Mouse (Mus musculus): ENCODE measurements around the gene Rpl35a. TPM values are rescaled to one million over a fixed set of nuclear protein-coding genes. Genes with fewer than 3 reads are reported as not detected.

Rpl35a gene
- polyA plus RNA-seq (2015; fragmentation: Nextera tagmentation; extraction: Ambion mirVana): 983 and 1,042 TPM in 2 replicates

GRCm38 (mm10) chr16:33056095-33056785 is at the start of gene Rpl35a, which contains the start of gene Iqcg:
TSS of gene Rpl35a (plus strand) at chr16:33056453.
TSS of gene Iqcg (minus strand) at chr16:33056218.
- ATAC-seq (ENCODE audit: insufficient read depth, low FRiP score, low read depth): peak; percentile 90
- peak within 1 kb of the TSS; percentile 58 for H3K4me2 ChIP-seq

GRCm38 (mm10) chr16:33006888-33007287 is 49.4 kb upstream of the Rpl35a start:
- Histone ChIP-seq H3K4me3 (replicated peaks) (no peak overlapping the region), H3K4me2 (no peak overlapping the region), H3K27me3 (replicated peaks) (no peaks in the 10 kb centered on the region), H3K36me3 (peaks cover 28% of the 10 kb centered on the region; the same call in 1 of the 2 replicates), H3K9me3 (no peaks in the 10 kb centered on the region), H3K9ac (no peak overlapping the region), H3K4me1 (no peaks in the 10 kb centered on the region), H3K27ac (no peak overlapping the region)
- no peak for ATAC-seq (ENCODE audit: insufficient read depth, low FRiP score, low read depth)
- WGBS: 89% methylated on average over 7 of the region's 7 CpGs

More at GRCm38 (mm10) chr16:33056095-33056785, at the start of gene Rpl35a, which contains the start of gene Iqcg:
- WGBS: under 1% methylated on average over 47 of the region's 47 CpGs
- Histone ChIP-seq H3K36me3 (peaks cover 22% of the 10 kb centered on the region), H3K4me3 (replicated peaks) (peak within 1 kb of the TSS; percentile 95), H3K27ac (peak within 1 kb of the TSS; percentile 89), H3K9ac (peak within 1 kb of the TSS; percentile 99), H3K9me3 (no peaks in the 10 kb centered on the region), H3K4me1 (peaks cover 17% of the 10 kb centered on the region), H3K27me3 (replicated peaks) (no peaks in the 10 kb centered on the region)

DNA sequence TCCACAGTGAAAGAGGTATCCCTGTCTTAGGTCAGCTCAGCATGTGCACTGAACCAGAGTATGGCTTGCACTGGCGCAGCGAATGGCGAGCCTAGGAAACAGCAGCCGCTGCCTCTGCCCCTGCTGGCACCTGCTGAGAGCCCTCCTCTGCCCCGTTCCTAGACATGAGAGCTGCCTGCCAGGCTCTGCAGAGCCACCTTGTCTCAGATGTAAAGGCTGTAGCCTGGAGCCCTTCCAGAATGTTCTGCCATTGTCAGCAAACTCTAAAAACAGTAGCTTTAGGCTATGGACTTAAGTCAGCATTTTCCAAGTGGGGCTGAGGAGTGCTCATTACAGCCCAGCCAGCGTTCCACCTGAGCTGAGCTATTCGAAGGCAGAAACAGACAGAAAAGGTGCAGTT is 48.8 kb upstream of the Rpl35a start:
- H3K9me3 ChIP-seq: no peaks in the 10 kb centered on the region
- 92% methylated on average over 7 of the region's 7 CpGs for WGBS
- no peaks in the 10 kb centered on the region for H3K4me1 ChIP-seq
- no peaks in the 10 kb centered on the region for H3K27me3 ChIP-seq (replicated peaks)
- H3K4me2 ChIP-seq: no peak overlapping the region
- H3K36me3 ChIP-seq: peaks cover 24% of the 10 kb centered on the region; the same call in 1 of the 2 replicates
- no peak overlapping the region for H3K27ac ChIP-seq
- H3K9ac ChIP-seq: no peak overlapping the region
- H3K4me3 ChIP-seq (replicated peaks): no peak overlapping the region
- ATAC-seq (ENCODE audit: insufficient read depth, low FRiP score, low read depth): no peak

DNA sequence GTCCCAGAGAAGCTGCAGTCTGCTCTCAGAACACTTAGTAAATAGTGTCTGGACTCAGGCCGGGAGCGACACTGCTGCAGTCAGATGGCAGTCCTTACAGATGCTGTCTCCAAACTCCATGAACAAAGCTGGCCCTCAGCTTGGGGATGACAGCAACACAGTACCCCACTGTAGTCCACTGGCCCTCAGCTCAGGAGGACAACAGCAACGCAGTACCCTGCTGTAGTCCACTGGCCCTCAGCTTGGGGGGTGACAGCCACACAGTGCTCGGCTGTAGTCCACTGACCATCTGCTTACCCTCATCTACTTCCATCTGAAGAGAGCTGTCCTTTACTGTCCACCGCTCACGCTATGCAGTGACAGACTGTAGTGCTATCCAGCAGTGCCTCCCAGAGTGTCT is 46.1 kb upstream of the Rpl35a start:
- WGBS: 91% methylated on average over 6 of the region's 6 CpGs
- Histone ChIP-seq H3K9ac (no peak overlapping the region), H3K4me2 (no peak overlapping the region), H3K9me3 (no peaks in the 10 kb centered on the region), H3K36me3 (peaks cover 40% of the 10 kb centered on the region; the same call in 1 of the 2 replicates), H3K4me1 (0 out of 2 replicates have a peak, but pooled peaks cover 2% of the 10 kb centered on the region), H3K27ac (no peak overlapping the region), H3K4me3 (replicated peaks) (no peak overlapping the region), H3K27me3 (replicated peaks) (no peaks in the 10 kb centered on the region)
- ATAC-seq (ENCODE audit: insufficient read depth, low FRiP score, low read depth): no peak

- H3K4me3 ChIP-seq (replicated peaks): no peak overlapping the region
- peaks cover 31% of the 10 kb centered on the region; the same call in 1 of the 2 replicates for H3K36me3 ChIP-seq
- H3K9me3 ChIP-seq: no peaks in the 10 kb centered on the region
- H3K9ac ChIP-seq: no peak overlapping the region
- ATAC-seq (ENCODE audit: insufficient read depth, low FRiP score, low read depth): no peak
- no peaks in the 10 kb centered on the region for H3K27me3 ChIP-seq (replicated peaks)
- H3K4me2 ChIP-seq: no peak overlapping the region
- H3K4me1 ChIP-seq: 0 out of 2 replicates have a peak, but pooled peaks cover 2% of the 10 kb centered on the region
- WGBS: 88% methylated on average over 5 of the region's 5 CpGs
- no peak overlapping the region for H3K27ac ChIP-seq
Observed at GRCm38 (mm10) chr16:33013801-33014200, 42.5 kb upstream of the Rpl35a start.

DNA sequence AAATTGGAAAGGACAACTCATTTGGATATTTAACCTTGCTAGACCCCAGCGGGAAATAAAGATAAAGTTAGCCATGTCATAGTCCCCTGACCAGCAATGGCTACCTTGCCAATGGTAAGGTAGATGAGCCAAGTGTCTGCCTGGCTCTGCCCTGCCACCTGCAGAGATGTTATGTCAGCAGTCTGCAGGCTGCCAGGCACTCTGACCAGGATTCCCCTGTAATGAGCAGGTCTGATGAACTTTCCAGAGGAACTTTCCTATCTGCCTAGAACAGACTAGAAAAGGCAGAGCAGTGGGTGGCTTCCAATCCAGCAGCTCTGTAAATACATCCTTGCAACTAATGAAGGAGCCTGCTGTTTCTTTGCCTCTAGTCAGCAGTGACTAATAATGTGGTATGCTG is 41.3 kb upstream of the Rpl35a start:
- WGBS: 86% methylated on average over 1 of the region's 1 CpGs
- Histone ChIP-seq H3K9me3 (no peaks in the 10 kb centered on the region), H3K4me3 (replicated peaks) (no peak overlapping the region), H3K4me1 (peaks cover 5% of the 10 kb centered on the region; the same call in 1 of the 2 replicates), H3K36me3 (peaks cover 27% of the 10 kb centered on the region; the same call in 1 of the 2 replicates), H3K4me2 (no peak overlapping the region), H3K27me3 (replicated peaks) (no peaks in the 10 kb centered on the region), H3K27ac (no peak overlapping the region), H3K9ac (no peak overlapping the region)
- ATAC-seq (ENCODE audit: insufficient read depth, low FRiP score, low read depth): no peak

DNA sequence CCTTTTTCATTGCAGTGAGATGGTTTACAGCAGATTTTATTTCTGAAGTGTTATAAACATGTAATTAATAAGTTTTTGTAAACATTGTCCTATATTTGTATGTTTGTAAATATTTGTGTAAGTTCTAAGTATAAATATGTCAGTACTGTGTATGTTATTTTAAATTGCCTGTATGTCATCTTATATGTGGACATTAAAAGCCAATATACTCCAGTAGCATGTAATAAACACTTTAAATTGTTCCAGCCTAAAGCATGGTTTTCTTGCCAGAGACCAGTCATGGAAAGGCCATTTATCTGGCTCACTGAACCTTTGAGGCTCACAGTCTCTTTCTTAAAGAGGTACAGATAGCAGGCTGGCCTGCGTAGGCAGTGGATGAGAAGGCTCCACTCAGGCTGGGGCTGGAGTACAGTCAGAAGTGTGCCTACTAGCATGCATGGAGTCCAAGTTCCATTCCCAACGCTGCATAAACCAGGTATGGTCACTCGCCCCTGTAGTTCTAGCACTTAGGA is 40.8 kb upstream of the Rpl35a start:
- H3K4me1 ChIP-seq: peaks cover 5% of the 10 kb centered on the region; the same call in 1 of the 2 replicates
- H3K27me3 ChIP-seq (replicated peaks): no peaks in the 10 kb centered on the region
- no peak overlapping the region for H3K4me3 ChIP-seq (replicated peaks)
- H3K36me3 ChIP-seq: peaks cover 22% of the 10 kb centered on the region; the same call in 1 of the 2 replicates
- H3K4me2 ChIP-seq: no peak overlapping the region
- ATAC-seq (ENCODE audit: insufficient read depth, low FRiP score, low read depth): no peak
- WGBS: 79% methylated on average over 3 of the region's 3 CpGs
- no peaks in the 10 kb centered on the region for H3K9me3 ChIP-seq
- H3K27ac ChIP-seq: no peak overlapping the region
- no peak overlapping the region for H3K9ac ChIP-seq

DNA sequence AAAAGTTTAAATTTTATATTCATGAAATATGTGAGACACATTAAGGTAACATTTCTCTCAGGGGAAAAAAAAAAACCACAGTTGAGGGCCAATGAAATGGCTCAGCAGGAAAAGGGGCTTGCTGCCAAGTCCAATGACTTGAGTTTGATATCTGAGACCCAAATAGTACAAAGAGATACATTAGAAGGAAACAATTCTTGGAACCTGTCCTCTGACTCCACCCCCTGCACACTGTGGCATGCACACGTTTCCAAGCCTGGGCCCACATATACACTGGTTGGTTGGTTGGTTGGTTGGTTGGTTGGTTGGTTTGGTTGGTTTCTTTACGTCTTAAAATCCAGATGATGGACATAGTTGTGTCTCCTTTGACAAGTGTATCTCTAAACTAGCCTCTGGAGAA is 40.3 kb upstream of the Rpl35a start:
- Histone ChIP-seq H3K4me2 (no peak overlapping the region), H3K4me3 (replicated peaks) (no peak overlapping the region), H3K4me1 (peaks cover 5% of the 10 kb centered on the region; the same call in 1 of the 2 replicates), H3K9me3 (no peaks in the 10 kb centered on the region), H3K36me3 (peaks cover 16% of the 10 kb centered on the region; the same call in 1 of the 2 replicates), H3K27me3 (replicated peaks) (no peaks in the 10 kb centered on the region), H3K27ac (no peak overlapping the region), H3K9ac (no peak overlapping the region)
- WGBS: 80% methylated on average over 2 of the region's 2 CpGs
- ATAC-seq (ENCODE audit: insufficient read depth, low FRiP score, low read depth): no peak

GRCm38 (mm10) chr16:33017677-33018349 is 38.4 kb upstream of the Rpl35a start:
- no peak overlapping the region for H3K4me3 ChIP-seq (replicated peaks)
- H3K9ac ChIP-seq: no peak overlapping the region
- no peak overlapping the region for H3K4me2 ChIP-seq
- H3K27me3 ChIP-seq (replicated peaks): no peaks in the 10 kb centered on the region
- H3K36me3 ChIP-seq: peaks cover 15% of the 10 kb centered on the region; the same call in 1 of the 2 replicates
- H3K27ac ChIP-seq: no peak overlapping the region
- H3K9me3 ChIP-seq: no peaks in the 10 kb centered on the region
- ATAC-seq (ENCODE audit: insufficient read depth, low FRiP score, low read depth): peak; percentile 68; the same call in 1 of the 2 replicates
- H3K4me1 ChIP-seq: peaks cover 5% of the 10 kb centered on the region; the same call in 1 of the 2 replicates
- WGBS: 73% methylated on average over 5 of the region's 5 CpGs

DNA sequence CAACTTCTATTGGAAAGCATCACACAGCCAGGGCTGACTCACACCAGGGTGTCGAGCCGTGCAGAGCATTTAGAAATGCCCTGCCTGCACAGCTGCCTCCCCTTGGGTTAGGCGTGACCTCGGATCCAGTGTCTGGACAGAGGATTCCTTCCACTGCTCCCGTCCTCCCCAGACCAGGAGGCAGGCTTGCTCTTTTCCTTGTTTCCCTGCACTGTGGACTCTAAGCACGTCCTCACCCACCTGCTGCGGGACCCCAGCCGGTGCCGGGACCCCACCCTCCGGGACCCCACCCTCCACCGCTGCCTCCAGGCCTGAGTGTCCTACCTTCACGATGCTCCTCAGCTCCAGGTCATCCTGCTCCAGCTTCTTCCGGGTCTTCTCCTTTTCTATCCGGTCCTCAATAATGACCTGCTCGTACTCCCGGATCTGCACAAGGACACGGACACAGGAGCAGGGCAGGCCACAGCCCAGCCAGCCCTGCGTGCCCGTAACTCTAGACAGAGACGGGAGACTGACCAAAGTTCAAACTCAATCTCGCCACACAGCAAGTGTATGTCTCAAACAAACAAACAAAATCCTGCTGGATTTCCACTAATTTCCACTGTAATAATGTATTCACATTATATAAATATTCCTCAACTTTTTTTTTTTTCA is 37.0 kb upstream of the Rpl35a start:
- H3K27me3 ChIP-seq (replicated peaks): no peaks in the 10 kb centered on the region
- H3K4me2 ChIP-seq: no peak overlapping the region
- no peak overlapping the region for H3K9ac ChIP-seq
- H3K27ac ChIP-seq: no peak overlapping the region
- H3K36me3 ChIP-seq: 0 out of 2 replicates have a peak, but pooled peaks cover 3% of the 10 kb centered on the region
- no peak overlapping the region for H3K4me3 ChIP-seq (replicated peaks)
- peaks cover 5% of the 10 kb centered on the region; the same call in 1 of the 2 replicates for H3K4me1 ChIP-seq
- ATAC-seq (ENCODE audit: insufficient read depth, low FRiP score, low read depth): no peak
- WGBS: 60% methylated on average over 21 of the region's 21 CpGs
- no peaks in the 10 kb centered on the region for H3K9me3 ChIP-seq

GRCm38 (mm10) chr16:33021381-33021780 is 34.9 kb upstream of the Rpl35a start:
- Histone ChIP-seq H3K4me3 (replicated peaks) (no peak overlapping the region), H3K36me3 (no peaks in the 10 kb centered on the region), H3K9ac (no peak overlapping the region), H3K4me2 (no peak overlapping the region), H3K27ac (no peak overlapping the region), H3K27me3 (replicated peaks) (no peaks in the 10 kb centered on the region), H3K9me3 (no peaks in the 10 kb centered on the region), H3K4me1 (peaks cover 3% of the 10 kb centered on the region; the same call in 1 of the 2 replicates)
- 77% methylated on average over 3 of the region's 3 CpGs for WGBS
- ATAC-seq (ENCODE audit: insufficient read depth, low FRiP score, low read depth): no peak

Data from stomach, embryonic 15.5 days (tissue).